Mouse (Mus musculus) layer of hippocampus, postnatal 36 days (tissue): ENCODE measurements around the gene Mid1. TPM values are rescaled to one million over a fixed set of nuclear protein-coding genes. Genes with fewer than 3 reads are reported as not detected.
A peak's percentile ranks its signal among the peaks of the same experiment; 100 is the strongest.

Experiments
- DNase-seq, 2 experiments: peaks; one replicate each; pipeline ENCODE4 v3.0.0; 2022
- total RNA-seq, 2 experiments: library from RNA; stranded (reverse); gene quantifications; 2 replicates each; pipeline ENCODE4 v1.2.3; 2021

The Mid1 gene
- total RNA-seq, 2 experiments from 2014 or later = 18.3 to 33.6 TPM

DNA sequence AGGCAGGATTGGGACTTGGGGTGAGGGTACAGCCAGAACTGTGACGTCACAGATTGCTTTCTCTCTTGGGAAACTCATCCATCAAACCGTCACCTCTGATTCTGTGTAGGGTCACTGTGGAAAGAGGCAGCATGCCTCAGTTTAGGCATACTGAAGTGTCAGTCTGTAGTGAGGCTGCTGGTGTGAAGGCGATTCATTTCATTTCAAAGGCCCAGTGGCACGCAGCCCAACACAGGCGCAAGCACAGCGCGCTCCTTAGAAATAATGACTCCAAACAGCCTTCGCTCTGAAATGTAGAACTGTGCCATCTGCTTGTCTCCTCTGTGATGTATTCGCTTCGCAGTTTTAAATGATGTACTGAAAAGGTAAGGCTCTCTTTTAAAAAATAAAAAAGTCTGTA, 141.9 kb downstream of the Mid1 start:
- peak; percentile 38 to 59 for DNase-seq

DNA sequence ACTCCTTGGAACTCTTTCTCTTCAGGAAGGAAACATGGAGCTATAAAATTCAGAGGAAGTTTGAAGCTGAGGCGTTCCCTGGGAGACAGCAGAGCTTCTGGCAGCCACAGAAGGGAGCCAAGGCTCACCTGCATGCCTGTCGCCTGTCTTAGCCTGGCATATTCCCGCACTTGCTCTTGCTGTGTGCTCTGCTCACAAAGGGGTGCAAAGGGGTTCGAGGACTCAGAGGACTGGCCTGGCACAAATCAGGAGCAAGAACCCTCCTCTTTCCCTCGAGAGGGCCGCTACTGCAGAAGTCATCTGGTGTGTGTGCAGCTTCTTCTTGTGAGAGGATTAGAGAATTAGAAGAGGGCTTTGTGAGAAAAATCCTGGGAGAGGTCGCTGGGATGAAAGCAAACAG, 142.7 kb downstream of the Mid1 start:
- DNase-seq = peak in 1 of 2 experiments; percentile 13

DNA sequence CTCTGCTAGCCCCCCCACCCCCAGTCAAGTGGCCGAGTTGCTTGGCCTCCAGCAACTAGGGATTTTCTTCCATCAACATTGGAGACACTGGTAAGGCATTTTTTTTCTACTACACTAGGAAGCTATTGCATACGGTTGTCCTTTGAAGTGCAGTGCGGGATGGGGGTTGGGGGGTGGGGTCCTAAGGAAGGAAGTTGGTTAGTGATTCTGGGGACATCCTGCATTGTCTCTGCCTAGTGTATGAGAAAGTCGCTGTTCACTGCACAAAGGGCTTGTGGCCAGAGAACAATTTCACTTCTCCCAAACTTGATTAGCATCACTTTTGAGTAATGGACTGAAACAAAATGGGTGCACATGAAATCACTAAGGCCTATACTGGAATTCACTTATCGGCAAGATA, 143.1 kb downstream of the Mid1 start:
- DNase-seq = no peak

DNA sequence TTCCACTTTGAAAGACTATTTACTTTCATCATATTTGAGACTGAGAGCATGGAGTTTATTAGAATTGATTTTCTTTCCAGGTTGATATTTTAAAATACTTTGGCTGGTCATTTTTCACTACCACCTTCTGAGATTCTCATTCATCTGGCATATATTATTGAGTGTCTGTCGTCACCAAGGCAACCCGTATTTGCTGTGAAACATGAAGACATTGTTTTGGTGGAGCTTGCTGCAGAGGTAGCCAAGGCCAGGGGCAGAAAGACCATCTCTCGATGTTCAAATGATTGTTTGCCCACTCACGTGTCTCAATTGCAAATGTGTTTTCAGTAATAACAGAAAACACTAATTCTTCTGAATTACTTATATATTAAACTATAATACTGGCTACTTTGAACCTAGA, 145.1 kb downstream of the Mid1 start:
- DNase-seq = no peak

DNA sequence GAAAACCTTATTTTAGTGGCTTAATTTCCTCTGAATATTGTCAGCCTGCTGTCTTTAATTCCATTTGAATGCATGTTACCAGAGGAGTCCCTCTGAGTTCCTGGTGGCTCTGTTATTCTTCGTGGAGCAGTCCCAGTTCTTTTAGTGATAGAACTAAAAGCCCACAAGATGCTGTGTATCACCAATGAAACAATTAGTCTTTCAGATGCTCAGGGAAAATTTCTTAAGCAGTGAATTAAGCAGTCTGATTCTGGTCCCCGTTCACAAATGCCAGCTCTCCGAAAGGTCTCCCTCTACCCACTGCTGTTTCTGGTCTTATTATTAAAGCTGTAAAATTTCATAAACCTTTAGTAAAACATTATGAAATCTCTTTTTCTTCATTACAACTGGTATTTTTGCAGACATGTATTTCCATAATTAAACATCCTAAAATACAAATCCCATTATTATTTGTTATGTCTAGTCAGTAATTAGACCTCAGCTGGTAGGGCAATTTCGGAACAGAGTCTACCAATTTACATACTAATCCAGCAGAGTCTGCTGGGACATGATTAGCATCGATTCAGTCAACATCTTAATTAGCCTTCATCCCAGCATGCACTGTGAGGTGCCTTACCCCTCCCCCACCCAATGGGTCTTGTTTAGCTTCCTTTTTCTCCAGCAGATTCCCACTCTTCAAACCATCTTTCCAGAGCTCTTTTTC, 153.1 kb downstream of the Mid1 start:
- peak in 1 of 2 experiments; percentile 32 for DNase-seq

DNA sequence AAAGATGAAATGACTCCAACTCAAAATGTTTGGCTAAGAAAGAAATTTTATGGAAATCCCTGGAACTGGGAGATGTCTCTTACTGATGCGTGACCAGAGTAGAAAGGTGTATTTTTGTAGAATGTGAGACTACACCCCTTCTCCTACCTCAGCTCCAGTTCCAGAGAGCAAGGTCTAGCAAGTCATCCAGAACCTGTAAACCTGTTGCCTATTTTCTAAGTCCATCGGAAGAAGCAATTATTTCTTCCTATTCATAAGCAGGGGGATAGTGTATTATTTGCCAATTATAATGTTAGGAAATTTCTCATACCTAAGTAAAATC, 153.6 kb downstream of the Mid1 start:
- DNase-seq = no peak

DNA sequence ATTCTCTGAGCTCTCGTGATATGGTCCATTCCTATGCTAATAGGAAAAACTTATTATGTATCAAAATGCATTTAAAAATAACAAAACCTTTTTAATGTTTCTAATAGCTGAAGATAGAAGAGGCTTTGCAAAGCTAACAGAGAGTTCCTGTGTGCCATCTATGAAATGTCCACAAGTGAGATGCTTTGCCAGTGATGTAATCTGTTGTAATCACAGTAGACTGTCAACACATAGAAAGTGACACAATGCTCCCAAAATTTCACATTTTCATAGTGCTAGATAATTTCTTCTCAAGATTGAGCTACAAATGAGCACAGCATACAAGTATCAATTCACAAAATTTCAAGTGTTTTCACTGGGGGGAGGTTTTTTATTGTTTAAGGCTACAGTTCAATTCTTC, 158.3 kb downstream of the Mid1 start:
- DNase-seq = no peak

DNA sequence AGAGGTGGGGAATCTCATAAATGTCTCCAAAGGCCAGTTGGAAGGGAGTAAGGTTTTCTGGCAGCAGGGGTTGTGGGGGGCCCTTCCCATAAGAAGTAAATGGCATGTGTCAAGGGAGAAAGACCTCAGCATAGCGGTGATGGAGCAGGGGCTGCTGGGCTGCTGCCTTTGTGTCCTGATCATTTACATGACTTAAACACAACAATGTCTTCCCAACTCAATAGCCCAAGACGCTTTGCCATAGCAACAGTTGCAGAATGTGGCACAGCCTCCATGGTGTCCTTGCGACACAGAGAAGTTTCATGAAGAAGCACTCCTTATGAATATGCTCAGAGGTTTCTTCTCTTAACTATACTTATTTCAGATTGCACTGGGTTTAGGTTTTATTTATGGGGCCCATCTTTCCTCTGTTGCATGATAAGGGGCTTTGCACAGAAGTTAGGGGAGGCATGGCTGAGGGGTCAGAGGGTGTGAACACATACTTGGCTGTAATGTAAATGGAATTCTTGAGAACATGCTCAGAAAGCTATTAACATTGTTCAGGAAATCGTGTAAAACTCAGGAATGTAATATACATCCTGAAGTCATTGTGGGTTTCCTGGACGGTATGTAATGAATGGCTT, 159.3 kb downstream of the Mid1 start:
- DNase-seq = no peak

DNA sequence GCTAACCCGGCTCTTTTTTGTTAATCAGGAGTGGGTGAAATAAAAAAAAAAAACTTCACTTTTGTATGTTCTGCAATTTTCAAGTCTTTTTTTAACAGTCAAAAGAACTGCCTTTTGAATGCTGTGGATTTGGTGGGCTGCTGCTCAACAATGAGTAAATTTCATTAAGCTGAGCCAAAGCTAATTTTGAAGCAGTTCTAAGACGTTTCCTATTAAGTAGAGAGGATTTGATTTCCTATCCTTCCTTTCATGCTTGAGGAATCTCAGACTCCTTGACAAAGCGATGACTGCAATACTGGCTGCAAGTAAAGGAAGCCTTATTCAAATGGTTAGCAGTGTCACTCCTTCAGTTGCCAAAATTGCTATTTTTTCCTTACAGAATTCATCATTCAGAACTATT, 161.2 kb downstream of the Mid1 start:
- no peak for DNase-seq

DNA sequence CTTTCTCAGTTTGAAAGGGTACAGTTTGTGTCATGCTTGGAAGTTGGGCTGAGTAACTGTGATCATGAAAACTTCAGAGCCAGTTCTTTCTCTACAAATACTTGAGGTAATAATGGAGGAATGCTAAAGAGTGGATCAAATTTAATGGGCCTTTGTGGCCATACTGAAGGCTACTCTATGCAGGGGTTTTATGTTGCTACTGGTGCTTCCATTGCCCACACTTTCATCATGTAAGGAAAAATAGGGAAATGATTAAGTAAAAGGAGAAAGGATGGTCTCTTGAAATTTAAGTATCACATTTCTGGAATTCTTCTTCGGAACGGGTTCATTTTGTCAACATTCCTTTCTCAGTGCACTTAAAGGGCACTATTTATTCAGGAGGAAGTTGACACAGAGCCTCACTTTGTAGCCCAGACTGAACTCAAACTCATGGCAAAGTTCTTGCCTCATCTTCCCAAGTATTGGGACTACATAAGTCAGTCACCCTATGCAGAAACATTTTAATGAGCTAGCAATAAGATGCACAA, 176.3 kb downstream of the Mid1 start:
- DNase-seq = no peak

DNA sequence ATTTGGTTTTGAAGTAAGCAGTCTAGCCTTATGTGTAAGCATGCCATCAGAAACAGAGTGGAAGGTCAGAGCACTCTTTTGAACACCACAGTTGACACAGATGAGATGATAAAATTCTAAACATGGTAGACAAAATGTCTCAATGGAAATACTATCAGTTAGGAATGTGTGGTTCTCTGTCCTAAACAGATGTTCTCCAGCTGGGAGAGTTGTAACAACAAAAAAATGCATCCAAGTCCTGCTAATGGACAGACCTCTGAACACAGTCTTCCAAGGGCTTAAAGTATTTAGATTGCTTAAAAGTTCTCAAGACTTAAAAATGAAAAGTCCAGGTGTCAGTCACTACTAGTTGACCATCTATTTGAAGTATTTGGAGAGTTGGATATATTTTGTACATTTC, 177.4 kb downstream of the Mid1 start:
- no peak for DNase-seq

DNA sequence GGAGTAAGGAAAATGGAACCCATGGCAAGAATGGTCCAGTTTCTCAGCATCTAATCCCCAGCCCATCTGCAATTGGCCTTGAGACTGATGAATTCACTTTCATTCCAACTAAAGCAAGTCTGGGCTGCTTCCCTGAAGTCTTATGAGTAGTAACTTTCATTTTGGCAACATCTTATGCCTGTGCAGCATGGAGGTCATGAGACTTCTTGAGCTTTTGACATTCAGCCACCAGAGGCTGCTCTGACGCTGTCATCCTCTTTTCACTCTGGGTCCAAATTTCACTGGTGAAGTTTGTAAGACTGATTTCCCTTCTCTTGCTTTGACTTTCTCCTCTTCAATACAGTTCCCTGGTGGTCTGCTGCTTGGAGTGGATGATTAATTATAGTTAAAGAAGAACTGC, 177.8 kb downstream of the Mid1 start:
- DNase-seq = no peak

DNA sequence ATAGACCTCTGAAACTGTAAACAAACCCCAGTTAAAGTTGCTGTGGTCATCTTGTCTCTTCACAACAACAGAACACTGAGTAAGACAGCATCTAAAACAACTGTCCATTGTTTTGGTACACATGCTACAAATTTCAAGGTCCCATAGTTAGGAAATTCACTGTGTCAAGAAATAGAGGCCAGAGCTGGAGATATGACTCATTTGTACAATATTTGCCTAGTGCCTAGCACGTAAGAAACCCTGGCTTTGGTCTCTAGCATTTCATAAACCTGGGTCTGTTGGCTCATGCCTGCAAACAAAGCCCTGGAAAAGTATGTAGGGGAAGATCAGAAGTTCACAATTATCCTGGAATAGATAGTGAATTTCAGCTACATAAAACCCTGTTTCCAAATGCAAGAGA, 178.8 kb downstream of the Mid1 start:
- no peak for DNase-seq

DNA sequence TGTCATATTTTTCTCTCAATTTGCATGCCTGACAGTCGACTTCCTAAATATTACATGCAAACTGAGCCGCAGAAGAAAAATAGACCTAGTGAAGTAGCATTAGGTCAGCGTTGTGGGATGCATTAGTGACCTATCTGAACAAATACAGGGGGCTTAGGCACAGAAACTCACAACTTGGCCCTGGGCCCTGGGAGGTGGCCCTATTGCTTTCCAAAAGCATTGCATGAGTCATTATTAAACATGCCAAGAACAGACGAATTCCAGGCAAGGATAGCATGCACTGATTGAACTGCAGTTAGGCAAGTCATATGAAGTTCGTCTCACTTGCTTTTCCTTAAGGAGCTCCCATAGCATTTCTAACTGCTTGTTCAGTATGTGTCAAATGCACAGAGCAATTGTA, 183.2 kb downstream of the Mid1 start:
- no peak for DNase-seq

DNA sequence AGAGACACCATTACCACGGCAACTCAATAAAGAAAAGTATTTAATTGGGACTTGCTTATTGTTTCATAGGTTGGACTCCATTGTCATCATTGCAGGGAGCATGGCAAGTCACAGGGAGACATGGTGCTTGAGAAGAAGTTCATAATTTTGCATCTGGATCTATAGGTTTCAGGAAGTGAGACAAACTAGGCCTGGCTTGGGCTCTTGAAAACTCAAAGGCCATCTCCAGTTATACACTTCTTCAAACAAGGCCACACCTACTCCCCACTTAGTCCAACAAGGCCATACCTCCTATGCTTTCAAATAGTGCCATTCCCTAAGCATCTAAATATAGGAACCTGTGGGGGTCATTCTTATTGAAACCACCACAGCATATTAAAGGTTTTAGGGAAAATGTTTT, 189.5 kb downstream of the Mid1 start:
- no peak for DNase-seq

DNA sequence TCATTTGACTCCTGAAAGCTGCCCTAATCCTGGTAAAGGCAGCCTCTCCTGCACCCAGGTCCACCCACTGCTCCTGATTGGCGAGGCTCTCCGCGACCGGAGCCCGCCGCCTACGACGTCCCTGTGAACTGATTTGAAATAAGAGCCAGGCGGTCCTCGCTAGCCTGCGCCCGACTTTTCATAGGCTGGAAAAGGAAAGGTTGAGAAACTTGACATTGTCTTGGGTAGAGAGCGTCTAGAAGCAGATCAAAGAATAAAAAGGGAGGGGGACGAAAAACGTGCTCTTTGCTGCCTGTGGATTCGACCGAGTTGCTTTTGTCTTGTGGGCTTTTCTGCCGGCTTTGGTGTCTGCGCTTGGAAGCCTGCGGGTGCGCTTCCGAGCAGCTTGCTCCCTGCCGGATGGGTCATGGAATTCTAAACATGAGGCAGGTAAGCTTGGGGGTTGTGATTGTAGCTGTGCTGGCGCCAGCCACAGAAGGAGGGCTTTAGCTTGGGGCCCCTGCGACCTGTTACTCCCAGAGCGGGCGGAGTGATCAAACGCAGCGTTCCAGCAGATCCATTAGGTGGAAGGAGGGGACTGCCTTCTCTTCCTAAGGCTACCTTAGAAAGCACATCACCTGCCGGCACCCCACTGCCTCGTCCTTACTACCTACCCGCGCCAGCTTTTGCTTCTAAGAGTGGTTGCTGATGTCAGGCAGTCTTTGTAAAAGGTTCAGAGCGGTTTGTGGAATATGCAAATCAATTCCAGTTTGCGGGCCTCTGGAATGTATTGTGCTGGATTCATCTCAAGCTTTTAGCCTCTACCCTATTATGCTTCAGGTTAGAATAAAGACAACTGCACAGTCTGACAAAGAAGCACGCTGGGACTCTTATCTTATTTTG, 194.7 kb downstream of the Mid1 start:
- peak; percentile 41 to 76 for DNase-seq

DNA sequence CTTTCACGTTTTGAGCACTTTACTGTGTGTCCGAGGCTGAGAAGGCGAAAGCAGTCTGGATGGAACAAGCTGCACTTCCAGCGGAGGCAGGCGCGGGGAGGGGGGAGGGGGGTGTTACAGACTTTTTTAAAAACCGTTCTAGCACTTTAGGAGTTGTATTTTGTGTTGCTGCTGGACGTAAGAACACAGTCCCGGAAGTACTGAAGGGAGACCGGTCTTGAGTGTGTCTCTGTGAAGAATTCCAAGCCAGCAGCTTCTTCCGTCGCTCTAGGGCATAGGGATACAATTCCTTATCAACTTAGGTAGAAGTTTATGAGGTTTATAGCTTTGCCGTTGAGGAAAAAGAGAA, 195.3 kb downstream of the Mid1 start:
- no peak for DNase-seq

DNA sequence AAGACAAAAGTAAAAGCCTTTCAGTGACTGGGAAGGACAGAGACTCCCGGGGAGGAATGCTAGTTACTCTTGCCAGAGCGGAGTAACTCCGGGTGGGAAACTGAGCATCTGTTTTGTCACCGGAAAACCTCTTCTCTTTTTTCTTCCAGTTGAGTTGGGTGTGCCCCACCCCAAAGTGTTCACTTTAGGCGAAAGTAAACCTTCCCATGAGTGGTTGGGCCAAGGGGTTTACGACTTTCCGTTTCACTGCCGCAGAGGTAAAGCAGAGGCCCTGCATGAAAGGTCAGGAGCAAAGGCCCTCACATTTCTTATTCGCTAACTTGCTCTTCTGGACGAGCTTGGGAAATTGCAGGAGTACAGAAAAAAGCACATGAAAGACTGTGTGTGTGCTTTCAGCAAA, 195.8 kb downstream of the Mid1 start:
- no peak for DNase-seq

DNA sequence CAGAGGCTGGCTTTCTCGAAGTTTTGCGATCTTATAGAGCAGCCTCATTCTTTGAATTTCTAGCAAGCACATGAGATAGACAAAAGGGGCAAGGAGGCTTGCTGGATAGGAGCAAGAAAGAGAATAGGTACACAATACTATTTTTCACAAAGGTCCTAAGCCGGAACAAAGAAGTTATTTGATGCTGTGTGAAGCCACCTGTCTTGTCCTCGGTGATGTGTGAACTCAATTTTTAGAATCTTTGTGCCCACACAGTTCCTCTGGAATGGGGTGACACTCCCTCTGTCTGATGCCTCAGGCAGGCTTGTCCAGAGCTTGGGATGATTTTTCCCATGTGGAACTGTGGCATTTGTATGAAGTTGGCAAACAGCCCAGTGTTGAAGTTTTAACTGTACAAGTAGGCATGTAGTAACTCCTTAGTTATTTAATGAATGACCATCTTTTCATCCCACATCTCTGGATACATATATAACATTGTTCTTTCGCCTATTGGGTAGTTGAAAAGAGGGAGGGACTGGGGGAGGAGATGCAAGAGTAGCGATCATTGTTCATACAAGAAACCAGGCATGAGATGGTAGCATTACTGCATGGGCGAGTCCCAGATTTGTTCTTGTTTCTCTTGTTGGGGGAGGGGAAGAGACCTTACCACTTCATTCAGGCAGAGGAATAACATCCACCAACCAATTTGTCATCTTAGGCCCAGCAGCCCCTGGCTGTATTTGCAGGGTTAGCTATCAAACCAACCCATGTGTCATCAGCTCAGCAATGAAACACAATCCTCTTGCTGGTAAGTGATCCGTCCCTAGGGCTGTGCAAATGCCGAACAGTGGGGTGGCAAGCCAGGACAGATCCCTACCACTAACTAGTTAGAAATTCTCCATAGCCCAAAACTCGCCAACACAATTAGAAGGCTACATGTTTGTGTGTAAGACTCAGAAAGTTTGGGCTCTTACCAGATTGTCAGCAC, 196.5 kb downstream of the Mid1 start:
- no peak for DNase-seq

DNA sequence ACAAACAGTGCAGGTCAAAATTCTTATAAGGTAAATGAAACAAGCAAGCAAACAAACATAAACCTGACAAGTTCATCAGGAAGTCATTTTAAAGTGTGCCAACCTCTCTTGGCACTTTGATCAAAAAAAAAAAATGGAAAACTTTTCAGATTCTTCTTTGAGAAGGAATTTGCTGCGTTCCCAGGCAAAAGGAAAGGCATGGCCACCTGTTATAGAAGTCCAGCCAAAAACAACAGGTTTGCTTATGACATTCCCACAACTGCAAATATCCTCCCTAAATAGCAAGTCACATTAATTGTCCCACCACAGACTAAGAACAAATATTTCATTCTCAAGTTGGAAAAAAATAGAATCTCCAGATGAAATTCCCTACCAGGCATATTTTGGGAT, 197.2 kb downstream of the Mid1 start:
- DNase-seq = no peak

DNA sequence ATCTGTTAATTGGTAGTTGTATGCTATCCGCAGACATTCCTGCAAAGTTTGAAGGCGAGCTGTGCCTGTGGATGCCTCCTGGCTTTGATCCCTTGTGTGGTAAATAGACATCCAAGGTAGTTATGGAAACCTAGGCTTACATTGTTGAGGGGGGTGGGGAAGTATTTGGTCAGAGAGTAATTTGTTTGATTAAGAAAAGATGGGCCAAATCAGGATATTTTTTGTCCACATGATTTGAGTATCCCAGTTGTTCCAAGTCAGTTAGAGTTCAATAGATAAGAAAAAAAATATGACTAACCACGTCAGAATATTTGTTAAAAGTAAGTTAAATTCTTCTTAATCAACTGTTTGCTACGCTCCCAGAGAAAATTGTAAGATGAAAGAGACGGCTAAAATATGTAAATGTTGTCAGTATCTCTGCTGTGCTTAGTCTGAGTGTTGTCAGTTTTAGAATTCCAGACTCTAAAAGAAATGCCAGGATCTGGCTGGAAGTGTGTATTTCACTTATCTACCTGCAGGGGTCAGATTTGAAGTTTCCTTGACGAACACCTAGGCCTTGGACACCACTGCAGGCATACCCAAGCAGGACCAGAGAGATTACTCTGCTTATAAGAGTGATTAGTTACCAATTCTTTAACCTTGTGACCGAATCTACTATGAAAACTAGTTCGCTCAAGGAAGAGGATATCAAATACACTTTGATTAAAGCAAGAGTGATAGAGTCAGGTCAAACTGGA, 198.7 kb downstream of the Mid1 start:
- no peak for DNase-seq

DNA sequence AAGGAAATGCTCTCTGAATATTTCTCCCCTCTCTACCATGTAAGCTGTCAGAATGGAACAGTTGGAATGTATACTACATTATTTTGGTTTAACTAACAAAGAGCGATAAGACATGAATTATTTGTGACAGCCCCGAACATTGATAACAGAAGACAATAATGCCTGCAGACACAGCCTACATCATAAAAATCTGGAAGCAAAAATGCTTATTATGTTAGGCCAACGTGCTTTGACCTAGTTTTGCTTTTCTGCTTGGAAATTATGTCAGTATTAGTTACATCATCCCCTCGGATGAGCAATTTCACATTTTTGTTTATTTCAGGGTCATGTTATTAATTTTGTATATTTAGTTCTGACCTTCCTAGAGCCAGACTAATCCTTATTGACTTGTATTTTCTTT, 205.5 kb downstream of the Mid1 start:
- no peak for DNase-seq
